Mouse (Mus musculus) heart, adult 2 months (tissue): Measurements from ENCODE around the gene Paf1. TPM values are rescaled to one million over a fixed set of nuclear protein-coding genes. Genes with fewer than 3 reads are reported as not detected.
A peak's percentile ranks its signal among the peaks of the same experiment; 100 is the strongest.
"Not testable (repeated sequence)": the region's sequence is repeated elsewhere in the genome, so short reads cannot be mapped to it uniquely, and the experiment has no call there.

Source experiments
- DNase-seq, 2 experiments: peaks; one replicate each; pipeline ENCODE4 v3.0.0; 2021
- H3K27ac ChIP-seq: fragments of 200-600 bp; 2 replicates; pipeline ENCODE4 v1.8.1; 2022
- H3K27me3 ChIP-seq: fragments of 200-500 bp; 2 replicates; pipeline ENCODE4 v1.6.1; 2012; ENCODE audit warnings: mild to moderate bottlenecking, low read length, inconsistent platforms, mixed read lengths; ENCODE audit not compliant: control insufficient read depth, insufficient read depth
- H3K36me3 ChIP-seq: fragments of 200-500 bp; 2 replicates; pipeline ENCODE4 v1.6.1; 2012; ENCODE audit warnings: low read length, inconsistent platforms; ENCODE audit not compliant: control insufficient read depth, insufficient read depth
- H3K4me1 ChIP-seq: fragments of 200-500 bp; 2 replicates; pipeline ENCODE4 v1.6.1; 2011; ENCODE audit warnings: low read length; ENCODE audit not compliant: control insufficient read depth, insufficient read depth
- H3K4me3 ChIP-seq: fragments of 200-600 bp; 2 replicates; pipeline ENCODE4 v1.8.1; 2022
- H3K79me2 ChIP-seq: fragments of 200-500 bp; replicated peaks from 2 replicates; pipeline ENCODE4 v1.6.1; 2012; ENCODE audit warnings: mild to moderate bottlenecking, inconsistent platforms, low read length, moderate library complexity, mixed read lengths; ENCODE audit not compliant: control insufficient read depth, insufficient read depth
- H3K9ac ChIP-seq: fragments of 200-500 bp; 2 replicates; pipeline ENCODE4 v1.6.1; 2012; ENCODE audit warnings: low read depth, mild to moderate bottlenecking, control low read depth, inconsistent platforms, low read length, mixed read lengths
- CTCF ChIP-seq: fragments of 200-600 bp; IDR thresholded peaks from 2 replicates; pipeline ENCODE4 v1.8.1; 2022; ENCODE audit warnings: antibody characterized with exemption, mild to moderate bottlenecking, moderate library complexity
- EP300 ChIP-seq: fragments of 200-500 bp; IDR thresholded peaks from 2 replicates; pipeline ENCODE4 v1.6.1; 2011; ENCODE audit warnings: low read depth, low read length, control low read depth; ENCODE audit not compliant: insufficient read depth
- POLR2A ChIP-seq: fragments of 200-500 bp; IDR thresholded peaks from 2 replicates; pipeline ENCODE4 v1.6.1; 2011; ENCODE audit warnings: mild to moderate bottlenecking, low read depth, low read length, control low read depth; ENCODE audit not compliant: insufficient read depth
- WGBS: fragments of 180-500 bp; shearing (Covaris S2); methylation state at CpG from one replicate; pipeline ENCODE4 v1.1.7; 2018; 5-methylcytosine and 5-hydroxymethylcytosine counted together
- intact Hi-C: fragments of 180-260 bp; cut with DNase I; formaldehyde crosslinking; loops from one replicate; pipeline ENCODE4 v1.15.1; 2025
- polyA plus RNA-seq: library from polyadenylated mRNA; depleted of rRNA; stranded (reverse); fragments of >200 nt; gene quantifications from 2 replicates; pipeline ENCODE4 v1.2.3, GENCODE M21; 2012
- total RNA-seq, 2 experiments: library from RNA; stranded (reverse); gene quantifications; 2 replicates each; pipeline ENCODE4 v1.2.3; 2021

Paf1 gene
- total and polyA plus RNA-seq, 3 experiments = 41.3 to 67.0 (median 42.1) TPM

DNA sequence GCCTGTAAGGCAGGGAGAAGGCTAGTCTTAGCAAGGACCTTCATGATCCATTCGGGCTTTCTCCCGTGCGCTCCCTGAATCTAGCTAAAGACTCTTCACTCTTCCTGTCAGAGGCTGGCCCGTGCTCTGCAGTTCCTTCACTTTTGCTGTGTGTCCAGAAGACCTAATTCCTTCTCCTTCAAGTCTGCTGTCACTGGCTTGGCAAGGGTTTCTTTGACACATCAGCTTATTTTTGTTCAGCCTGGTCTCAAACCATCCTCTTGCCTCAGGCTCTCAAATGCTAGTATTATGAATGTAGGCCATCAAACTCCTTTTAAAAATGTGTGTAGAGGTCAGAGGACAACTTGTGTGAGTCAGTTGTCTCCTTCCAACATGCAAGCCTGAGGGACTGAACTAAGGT is 9.1 kb upstream of the Paf1 start:
- intact Hi-C loops = loop anchor here (5.0 kb wide), 1 partner anchor 429 kb away; no protein-coding TSS in a partner anchor
- H3K79me2 ChIP-seq = no peaks in the 10 kb centered on the region
- H3K4me3 ChIP-seq = no peak overlapping the region
- H3K27ac ChIP-seq = peak overlapping the region; percentile 93
- 0 out of 2 replicates have a peak, but pooled peaks cover 5% of the 10 kb centered on the region for H3K36me3 ChIP-seq
- no peak for DNase-seq
- H3K9ac ChIP-seq = no peak overlapping the region
- peaks cover 19% of the 10 kb centered on the region for H3K4me1 ChIP-seq
- TF ChIP-seq CTCF (no peak), EP300 (no peak), POLR2A (no peak)
- 47% methylated on average over 4 of the region's 4 CpGs for WGBS
- H3K27me3 ChIP-seq = no peaks in the 10 kb centered on the region

- intact Hi-C loops = loop anchor here (5.0 kb wide), 1 partner anchor 428 kb away; no protein-coding TSS in a partner anchor
- Histone ChIP-seq H3K79me2 (no peaks in the 10 kb centered on the region), H3K36me3 (0 out of 2 replicates have a peak, but pooled peaks cover 5% of the 10 kb centered on the region), H3K4me3 (no peak overlapping the region), H3K9ac (no peak overlapping the region), H3K27me3 (no peaks in the 10 kb centered on the region), H3K27ac (no peak overlapping the region; the same call in 1 of the 2 replicates), H3K4me1 (peaks cover 19% of the 10 kb centered on the region)
- WGBS = 86% methylated on average over 6 of the region's 6 CpGs
- no peak for TF ChIP-seq POLR2A
- no peak for TF ChIP-seq EP300
- TF ChIP-seq CTCF = no peak
- no peak for DNase-seq
Observed at GRCm38 (mm10) chr7:28384162-28384561, 8.6 kb upstream of the Paf1 start.

DNA sequence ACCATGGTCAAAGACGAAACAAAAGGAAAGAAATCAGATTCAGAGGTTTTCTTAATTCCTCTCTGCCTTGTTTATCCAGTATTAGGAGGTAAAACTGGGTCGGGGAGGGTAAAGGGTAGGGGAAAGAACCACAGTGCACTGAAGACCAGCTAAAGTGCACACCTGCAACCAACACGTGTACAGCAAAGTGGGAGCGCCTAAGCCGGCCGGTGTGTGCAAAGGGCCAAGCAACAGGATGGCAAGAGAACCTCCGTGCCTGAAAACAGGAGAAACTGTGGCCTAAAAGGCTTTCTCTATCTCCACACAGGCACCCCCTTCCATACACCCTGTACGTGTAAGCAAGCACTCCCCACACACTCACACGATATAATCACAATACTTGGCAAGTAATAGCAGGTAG is 7.6 kb upstream of the Paf1 start:
- intact Hi-C loops = loop anchor here (5.0 kb wide), 1 partner anchor 108 kb away; the partner anchor contains the start of gene Eid2b

GRCm38 (mm10) chr7:28386007-28386406 is 6.7 kb upstream of the Paf1 start:
- peak; percentile 57 to 77 for DNase-seq
- no peak overlapping the region for H3K4me3 ChIP-seq
- H3K27me3 ChIP-seq = no peaks in the 10 kb centered on the region
- no peak for TF ChIP-seq POLR2A
- TF ChIP-seq CTCF = no peak
- no peak for TF ChIP-seq EP300
- no peaks in the 10 kb centered on the region for H3K36me3 ChIP-seq
- intact Hi-C loops = loop anchor here (1.0 to 5.0 kb wide), 2 partner anchors 13 to 109 kb away; partner anchors contain the start of gene Eid2b
- WGBS = 74% methylated on average over 7 of the region's 7 CpGs
- no peaks in the 10 kb centered on the region for H3K79me2 ChIP-seq
- peak overlapping the region; percentile 62 for H3K27ac ChIP-seq
- no peak overlapping the region for H3K9ac ChIP-seq
- peaks cover 15% of the 10 kb centered on the region for H3K4me1 ChIP-seq

More for the DNA sequence above, 7.6 kb upstream of the Paf1 start:
- Histone ChIP-seq H3K9ac (no peak overlapping the region), H3K4me3 (no peak overlapping the region), H3K79me2 (no peaks in the 10 kb centered on the region), H3K27me3 (no peaks in the 10 kb centered on the region), H3K4me1 (peaks cover 19% of the 10 kb centered on the region), H3K27ac (peak overlapping the region; percentile 62), H3K36me3 (0 out of 2 replicates have a peak, but pooled peaks cover 5% of the 10 kb centered on the region)
- DNase-seq = no peak
- TF ChIP-seq POLR2A (no peak), CTCF (no peak), EP300 (no peak)
- WGBS = 88% methylated on average over 9 of the region's 9 CpGs

DNA sequence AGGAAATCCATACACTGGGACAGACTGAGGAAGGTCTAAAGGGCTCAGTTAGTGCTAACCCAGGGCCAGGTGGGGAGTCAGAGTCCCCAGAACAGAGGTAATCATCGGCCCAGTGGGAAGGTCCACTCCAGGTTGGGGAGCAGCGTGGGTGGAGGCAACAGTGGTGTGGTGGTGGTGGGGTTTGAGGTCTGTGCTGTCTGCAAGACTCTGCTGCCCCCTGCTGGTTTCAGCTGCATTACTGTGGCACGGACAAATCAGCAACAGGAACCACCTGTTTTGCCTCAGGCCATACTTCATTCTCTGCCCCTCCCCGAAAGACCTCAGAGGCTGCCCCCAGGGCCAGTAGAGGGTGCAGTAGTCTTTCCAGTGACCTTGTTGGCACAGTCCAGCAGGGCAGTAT is 6.3 kb upstream of the Paf1 start:
- H3K4me3 ChIP-seq = no peak overlapping the region
- peak; percentile 86 to 89 for DNase-seq
- peak overlapping the region; percentile 62 for H3K27ac ChIP-seq
- no peak overlapping the region for H3K9ac ChIP-seq
- no peaks in the 10 kb centered on the region for H3K36me3 ChIP-seq
- intact Hi-C loops = loop anchor here (1.0 to 5.0 kb wide), 2 partner anchors 13 to 109 kb away; partner anchors contain the start of gene Eid2b
- H3K27me3 ChIP-seq = no peaks in the 10 kb centered on the region
- TF ChIP-seq CTCF (peak; percentile 82), EP300 (peak; percentile 99), POLR2A (no peak)
- H3K4me1 ChIP-seq = peaks cover 15% of the 10 kb centered on the region
- WGBS = 1% methylated on average over 4 of the region's 4 CpGs
- H3K79me2 ChIP-seq = no peaks in the 10 kb centered on the region

- not testable (repeated sequence) for H3K9ac ChIP-seq, DNase-seq, H3K27ac ChIP-seq, H3K36me3 ChIP-seq, H3K79me2 ChIP-seq, H3K4me3 ChIP-seq, H3K27me3 ChIP-seq
- intact Hi-C loops = loop anchor here (1.0 to 5.0 kb wide), 2 partner anchors 14 to 110 kb away; partner anchors contain the start of gene Eid2b
- 68% methylated on average over 6 of the region's 6 CpGs for WGBS
- H3K4me1 ChIP-seq = peaks cover 15% of the 10 kb centered on the region
Observed at GRCm38 (mm10) chr7:28386877-28387276, 5.9 kb upstream of the Paf1 start.

DNA sequence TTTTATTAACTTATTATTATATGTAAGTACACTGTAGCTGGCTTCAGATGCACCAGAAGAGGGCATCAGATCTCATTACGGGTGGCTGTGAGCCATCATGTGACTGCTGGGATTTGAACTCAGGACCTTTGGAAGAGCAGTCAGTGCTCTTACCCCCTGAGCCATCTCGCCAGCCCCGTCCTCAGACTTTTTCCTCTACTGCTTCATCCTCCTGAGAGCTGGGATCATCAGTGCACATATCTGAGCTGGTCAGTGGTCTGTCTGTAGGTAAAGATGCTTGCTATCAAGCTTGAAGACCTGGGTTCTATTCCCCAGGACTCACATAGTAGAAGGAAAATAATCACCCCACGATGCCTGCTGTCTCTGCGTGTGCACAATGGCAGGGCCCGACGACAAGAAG is 5.4 kb upstream of the Paf1 start:
- not testable (repeated sequence) for DNase-seq

More for the DNA sequence above, 5.4 kb upstream of the Paf1 start:
- H3K36me3 ChIP-seq, H3K4me3 ChIP-seq, H3K9ac ChIP-seq, H3K27me3 ChIP-seq, H3K79me2 ChIP-seq, H3K27ac ChIP-seq: not testable (repeated sequence)
- WGBS = 83% methylated on average over 7 of the region's 7 CpGs
- intact Hi-C loops = loop anchor here (5.0 kb wide), 1 partner anchor 110 kb away; the partner anchor contains the start of gene Eid2b
- peaks cover 13% of the 10 kb centered on the region for H3K4me1 ChIP-seq
